Mouse (Mus musculus) limb, embryonic 12.5 days (tissue): ENCODE data around the gene Ifna4. TPM values are rescaled to one million over a fixed set of nuclear protein-coding genes. Genes with fewer than 3 reads are reported as not detected.
"Not testable (repeated sequence)": the region's sequence is repeated elsewhere in the genome, so short reads cannot be mapped to it uniquely, and the experiment has no call there.

Source experiments
- ATAC-seq: fragments of 200-750 bp; cut with Nextera tagmentation; 2 replicates; pipeline ENCODE4 v1.8.0; 2017; ENCODE audit warnings: low read depth, moderate TSS enrichment; ENCODE audit not compliant: insufficient number of reproducible peaks, insufficient read depth, low FRiP score, low TSS enrichment
- H3K27ac ChIP-seq: fragments of 300-500 bp; sonication (generic); 2 replicates; pipeline ENCODE4 v1.5.1; 2016; ENCODE audit warnings: mild to moderate bottlenecking, moderate library complexity
- H3K27me3 ChIP-seq: fragments of 300-500 bp; sonication (generic); 2 replicates; pipeline ENCODE4 v1.6.1; 2016; ENCODE audit warnings: mild to moderate bottlenecking, moderate library complexity
- H3K36me3 ChIP-seq: fragments of 300-500 bp; sonication (generic); 2 replicates; pipeline ENCODE4 v1.6.1; 2016; ENCODE audit warnings: mild to moderate bottlenecking, moderate library complexity
- H3K4me1 ChIP-seq: fragments of 300-500 bp; sonication (generic); replicated peaks from 2 replicates; pipeline ENCODE4 v1.6.1; 2016
- H3K4me2 ChIP-seq: fragments of 300-500 bp; sonication (generic); 2 replicates; pipeline ENCODE4 v1.6.1; 2016; ENCODE audit warnings: mild to moderate bottlenecking, moderate library complexity
- H3K4me3 ChIP-seq: fragments of 300-500 bp; sonication (generic); replicated peaks from 2 replicates; pipeline ENCODE4 v1.5.1; 2016; ENCODE audit warnings: mild to moderate bottlenecking
- H3K9ac ChIP-seq: fragments of 300-500 bp; sonication (generic); replicated peaks from 2 replicates; pipeline ENCODE4 v1.6.1; 2016; ENCODE audit warnings: mild to moderate bottlenecking, moderate library complexity
- H3K9me3 ChIP-seq: fragments of 300-500 bp; sonication (generic); 2 replicates; pipeline ENCODE4 v1.6.1; 2016; ENCODE audit warnings: mild to moderate bottlenecking, moderate library complexity
- WGBS: fragments of 180-500 bp; shearing (Covaris S2); methylation state at CpG from one replicate; pipeline ENCODE4 v1.1.7; 2016; 5-methylcytosine and 5-hydroxymethylcytosine counted together
- polyA plus RNA-seq: library from polyadenylated mRNA; unstranded; fragments of >200 nt; fragmentation: Nextera tagmentation; extraction: Ambion mirVana; gene quantifications from 2 replicates; pipeline ENCODE4 v1.2.1, GENCODE M21; 2016

The Ifna4 gene
- not detected in 2 replicates for polyA plus RNA-seq

- H3K36me3 ChIP-seq: no peaks in the 10 kb centered on the region
- H3K27me3 ChIP-seq: no peaks in the 10 kb centered on the region
- no peak within 1 kb of the TSS for H3K4me2 ChIP-seq
- H3K27ac ChIP-seq: no peak within 1 kb of the TSS
- WGBS: 55% methylated on average over 2 of the region's 2 CpGs
- ATAC-seq: no peak
- H3K9me3 ChIP-seq: no peaks in the 10 kb centered on the region
- no peaks in the 10 kb centered on the region for H3K4me1 ChIP-seq
- H3K9ac ChIP-seq: no peak within 1 kb of the TSS
- H3K4me3 ChIP-seq: no peak within 1 kb of the TSS
Measured at GRCm38 (mm10) chr4:88841438-88841911, at the start of gene Ifna4. Ifna4 (plus strand) TSS chr4:88841861.

GRCm38 (mm10) chr4:88793936-88794675, 47.6 kb upstream of the Ifna4 start, which contains the start of gene Gm13275:
Gm13275 (plus strand) TSS chr4:88794487.
- 0% methylated on average over 18 of the region's 52 CpGs for WGBS
- H3K4me2 ChIP-seq, H3K36me3 ChIP-seq, H3K9ac ChIP-seq, H3K4me1 ChIP-seq, H3K9me3 ChIP-seq, H3K27ac ChIP-seq, H3K27me3 ChIP-seq, ATAC-seq, H3K4me3 ChIP-seq: not testable (repeated sequence)

GRCm38 (mm10) chr4:88797097-88797496, 44.6 kb upstream of the Ifna4 start, which contains the start of gene Gm13279:
Gm13279 (plus strand) TSS chr4:88797397.
- H3K4me3 ChIP-seq, H3K9me3 ChIP-seq, H3K4me1 ChIP-seq, ATAC-seq, H3K9ac ChIP-seq, H3K36me3 ChIP-seq, H3K4me2 ChIP-seq, H3K27me3 ChIP-seq, H3K27ac ChIP-seq: not testable (repeated sequence)
- no CpG with 5 or more reads among the region's 28 CpGs for WGBS

- H3K27ac ChIP-seq, ATAC-seq, H3K9ac ChIP-seq, H3K4me3 ChIP-seq, H3K36me3 ChIP-seq, H3K27me3 ChIP-seq, H3K4me2 ChIP-seq, H3K4me1 ChIP-seq, H3K9me3 ChIP-seq: not testable (repeated sequence)
- WGBS: 11% methylated on average over 5 of the region's 7 CpGs
Measured at GRCm38 (mm10) chr4:88799365-88799764, 42.3 kb upstream of the Ifna4 start, which contains the start of gene Gm13285. Gm13285 (plus strand) TSS chr4:88799665.

GRCm38 (mm10) chr4:88802954-88803353, 38.7 kb upstream of the Ifna4 start, which contains the start of gene Gm13287:
Gm13287 (plus strand) TSS chr4:88803254.
- not testable (repeated sequence) for H3K9me3 ChIP-seq, H3K27ac ChIP-seq, ATAC-seq, H3K4me3 ChIP-seq, H3K36me3 ChIP-seq, H3K4me1 ChIP-seq, H3K27me3 ChIP-seq, H3K9ac ChIP-seq
- peak within 1 kb of the TSS; percentile 19; the same call in 1 of the 2 replicates for H3K4me2 ChIP-seq
- no CpG with 5 or more reads among the region's 29 CpGs for WGBS

GRCm38 (mm10) chr4:88805231-88805630, 36.4 kb upstream of the Ifna4 start, which contains the start of gene Gm13288:
Gm13288 (plus strand) TSS chr4:88805531.
- not testable (repeated sequence) for H3K9ac ChIP-seq

GRCm38 (mm10) chr4:88805761-88806160, 35.9 kb upstream of the Ifna4 start:
- WGBS: 0% methylated on average over 8 of the region's 34 CpGs
- H3K4me3 ChIP-seq: 0 out of 2 replicates have a peak overlapping the region, but pooled peaks have one; percentile 26
- H3K9ac ChIP-seq, ATAC-seq, H3K36me3 ChIP-seq, H3K27ac ChIP-seq, H3K9me3 ChIP-seq, H3K27me3 ChIP-seq, H3K4me1 ChIP-seq: not testable (repeated sequence)
- H3K4me2 ChIP-seq: peak overlapping the region; percentile 36; the same call in 1 of the 2 replicates

More at GRCm38 (mm10) chr4:88805231-88805630, 36.4 kb upstream of the Ifna4 start, which contains the start of gene Gm13288:
- no CpG with 5 or more reads among the region's 8 CpGs for WGBS
- not testable (repeated sequence) for H3K27me3 ChIP-seq, H3K27ac ChIP-seq, ATAC-seq, H3K4me1 ChIP-seq, H3K36me3 ChIP-seq, H3K9me3 ChIP-seq
- Histone ChIP-seq H3K4me2 (peak within 1 kb of the TSS; percentile 36; the same call in 1 of the 2 replicates), H3K4me3 (0 out of 2 replicates have a peak within 1 kb of the TSS, but pooled peaks have one; percentile 26)

- Histone ChIP-seq H3K4me3 (no peak within 1 kb of the TSS), H3K4me1 (no peaks in the 10 kb centered on the region), H3K36me3 (no peaks in the 10 kb centered on the region), H3K27ac (no peak within 1 kb of the TSS), H3K9ac (no peak within 1 kb of the TSS), H3K4me2 (no peak within 1 kb of the TSS), H3K27me3 (no peaks in the 10 kb centered on the region; the same call in 1 of the 2 replicates), H3K9me3 (no peaks in the 10 kb centered on the region)
- no peak for ATAC-seq
- 66% methylated on average over 3 of the region's 3 CpGs for WGBS
Measured at GRCm38 (mm10) chr4:88815928-88816327, 25.7 kb upstream of the Ifna4 start, which contains the start of gene Ifna7. Ifna7 (plus strand) TSS chr4:88816228.

GRCm38 (mm10) chr4:88819659-88820058, 22.0 kb upstream of the Ifna4 start, which contains the start of gene Ifna11:
Ifna11 (plus strand) TSS chr4:88819959.
- Histone ChIP-seq H3K9me3 (no peaks in the 10 kb centered on the region), H3K4me1 (no peaks in the 10 kb centered on the region), H3K4me3 (no peak within 1 kb of the TSS), H3K36me3 (no peaks in the 10 kb centered on the region), H3K4me2 (no peak within 1 kb of the TSS), H3K27me3 (no peaks in the 10 kb centered on the region; the same call in 1 of the 2 replicates), H3K9ac (no peak within 1 kb of the TSS), H3K27ac (no peak within 1 kb of the TSS)
- 83% methylated on average over 1 of the region's 1 CpGs for WGBS
- no peak for ATAC-seq

GRCm38 (mm10) chr4:88822995-88823394, 18.7 kb upstream of the Ifna4 start:
- Histone ChIP-seq H3K4me1 (no peaks in the 10 kb centered on the region), H3K4me3 (no peak overlapping the region), H3K27me3 (no peaks in the 10 kb centered on the region), H3K9ac (no peak overlapping the region), H3K9me3 (no peaks in the 10 kb centered on the region), H3K36me3 (no peaks in the 10 kb centered on the region), H3K27ac (no peak overlapping the region), H3K4me2 (no peak overlapping the region)
- WGBS: 26% methylated on average over 4 of the region's 4 CpGs
- ATAC-seq: no peak

- H3K4me2 ChIP-seq, H3K36me3 ChIP-seq, H3K4me3 ChIP-seq, H3K4me1 ChIP-seq, ATAC-seq, H3K9ac ChIP-seq, H3K27me3 ChIP-seq, H3K9me3 ChIP-seq, H3K27ac ChIP-seq: not testable (repeated sequence)
Measured at GRCm38 (mm10) chr4:88827116-88827515, 14.5 kb upstream of the Ifna4 start, which contains the start of gene Ifna6. Ifna6 (plus strand) TSS chr4:88827416.
